Mouse (Mus musculus) CD4-positive helper T cell, adult 2 months (primary cell): ENCODE data around the gene Tbc1d25.

Experiments
- DNase-seq: peaks from one replicate; pipeline ENCODE4 v3.0.0-alpha.2; 2012; ENCODE audit warnings: low read depth, missing footprints, low spot score

Tbc1d25 gene

GRCm38 (mm10) chrX:8175504-8176385 lies at the start of gene Tbc1d25:
Tbc1d25 (minus strand) TSS chrX:8176181.
- peak; percentile 91 for DNase-seq

- DNase-seq, result no peak
These were observed 47.5 kb upstream of the Tbc1d25 start for GRCm38 (mm10) chrX:8223473-8223872.

GRCm38 (mm10) chrX:8222678-8223421 lies 46.9 kb upstream of the Tbc1d25 start:
- DNase-seq, result no peak

- no peak for DNase-seq
These were observed 46.3 kb upstream of the Tbc1d25 start for GRCm38 (mm10) chrX:8222296-8222677.

GRCm38 (mm10) chrX:8219651-8220050 lies 43.7 kb upstream of the Tbc1d25 start:
- DNase-seq, result no peak

GRCm38 (mm10) chrX:8218114-8218513 lies 42.1 kb upstream of the Tbc1d25 start:
- DNase-seq, result no peak

DNA sequence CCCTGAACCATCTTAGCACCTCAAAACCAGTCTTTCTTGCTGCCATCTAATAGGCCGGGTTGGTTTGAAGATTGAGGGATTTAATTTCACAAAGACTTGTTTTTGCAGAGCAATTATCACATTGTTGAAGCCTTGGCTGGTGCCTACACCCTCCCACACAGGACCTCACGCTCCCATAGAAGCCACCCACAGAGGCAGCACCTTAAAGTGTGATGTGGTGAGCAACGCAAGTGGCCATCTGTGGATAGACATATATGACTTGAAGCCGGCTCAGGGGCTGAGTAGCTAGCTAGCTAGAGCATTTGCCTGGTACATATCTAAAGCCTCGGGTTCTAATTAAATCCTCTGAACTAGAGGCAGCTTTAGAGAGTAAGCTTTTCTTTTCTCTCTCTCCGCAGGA lies 41.4 kb upstream of the Tbc1d25 start:
- no peak for DNase-seq

- DNase-seq, result no peak
These were observed 35.7 kb upstream of the Tbc1d25 start for GRCm38 (mm10) chrX:8211490-8212207.

DNA sequence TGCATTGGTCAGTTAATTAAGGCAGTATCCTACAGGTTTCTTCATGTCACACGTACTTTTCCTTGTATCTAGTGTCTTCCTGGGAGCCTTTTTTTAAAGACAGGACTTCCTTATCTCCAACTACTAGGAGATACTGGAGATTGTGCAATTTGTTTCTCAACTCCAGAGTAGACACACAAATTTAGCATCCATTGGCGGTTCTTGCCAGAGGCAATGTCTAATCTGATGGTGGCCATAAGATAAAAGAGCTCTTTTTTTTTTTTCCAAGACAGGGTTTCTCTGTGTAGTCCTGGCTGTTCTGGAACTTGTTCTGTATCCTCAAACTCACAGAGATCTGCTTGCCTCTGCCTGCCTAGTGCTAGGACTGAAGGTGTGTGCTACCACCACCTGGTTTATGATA lies 33.7 kb upstream of the Tbc1d25 start:
- DNase-seq, result no peak

DNA sequence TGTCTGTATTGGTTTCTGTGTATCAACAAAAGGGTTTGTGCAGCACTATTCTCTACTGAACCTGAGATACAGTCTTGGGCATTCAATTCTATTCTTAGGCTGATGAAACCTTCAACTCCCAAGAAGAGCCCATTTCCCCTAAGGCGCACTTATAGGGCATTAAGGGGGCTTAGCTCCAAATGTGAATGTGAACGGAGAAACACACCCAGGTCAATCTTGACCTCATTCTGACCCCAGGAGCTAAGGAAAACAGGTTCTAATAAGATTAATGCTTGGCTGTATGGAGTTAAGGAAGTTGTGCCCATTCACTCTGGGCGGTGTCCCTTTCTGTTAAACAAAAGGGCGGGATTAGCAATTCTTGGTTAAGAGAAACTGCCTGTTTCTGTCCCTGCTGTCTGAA lies 31.2 kb upstream of the Tbc1d25 start:
- DNase-seq, result no peak

DNA sequence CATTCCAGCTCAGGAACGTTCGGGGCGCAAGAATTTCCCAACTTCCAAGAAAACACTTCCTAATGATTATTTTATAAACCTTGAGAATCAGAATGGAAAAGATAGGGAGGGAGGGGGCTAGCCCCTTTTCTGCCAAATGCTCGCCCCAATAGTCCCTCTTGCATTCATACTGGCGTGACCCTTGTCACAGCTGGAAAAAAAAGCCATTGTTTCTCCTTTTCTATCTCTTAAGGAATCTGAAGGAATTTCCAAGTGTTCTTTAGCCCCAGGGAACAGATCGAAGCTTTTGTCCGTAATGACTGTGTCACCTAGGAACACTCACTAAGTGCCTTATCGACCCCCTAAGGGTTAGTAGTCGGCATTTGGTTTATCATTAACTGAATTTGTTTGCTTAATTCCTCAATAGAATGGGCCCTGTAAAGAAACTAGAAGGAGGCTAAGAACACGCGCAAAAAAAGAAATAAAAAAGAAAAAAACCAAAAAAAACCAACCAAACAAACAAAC lies 30.8 kb upstream of the Tbc1d25 start:
- no peak for DNase-seq

DNA sequence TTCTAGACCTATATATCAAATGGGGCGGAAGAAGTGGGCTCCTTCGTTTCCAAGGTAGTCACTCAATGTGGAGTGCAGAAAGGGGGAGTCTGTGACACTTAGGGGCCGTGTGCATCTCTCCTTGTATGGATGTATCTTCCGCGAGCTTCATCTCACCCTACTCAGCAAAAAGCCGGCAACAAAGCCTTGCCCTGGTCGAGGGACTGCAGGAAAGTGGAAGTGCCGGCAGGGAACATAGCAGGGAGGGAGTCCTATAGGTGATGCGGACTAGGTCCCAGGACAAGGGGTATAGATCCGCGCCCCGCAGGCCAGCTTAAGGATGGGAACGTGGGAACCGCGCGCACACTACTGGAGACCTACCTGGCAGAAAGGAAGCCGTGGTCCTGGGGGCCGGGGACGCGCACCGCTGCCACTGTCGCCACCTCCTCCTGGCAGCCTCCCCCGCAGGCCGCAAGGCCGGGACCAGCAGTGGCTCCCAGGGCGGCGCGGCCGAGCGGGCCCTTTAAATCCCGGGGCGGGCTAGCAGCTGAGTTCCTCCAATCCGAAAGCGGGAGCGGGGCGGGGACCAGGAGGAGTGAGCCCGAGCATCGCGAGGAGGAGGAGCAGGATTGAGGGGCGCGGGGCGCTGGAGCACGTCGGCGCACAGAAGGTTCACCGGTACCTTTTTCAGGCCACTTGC lies 30.2 kb upstream of the Tbc1d25 start, which contains the start of gene Porcn:
Gene Porcn (minus strand): TSS at position 511 of the 679 bp plus-strand sequence.
- peak; percentile 4 for DNase-seq

GRCm38 (mm10) chrX:8205551-8205950 lies 29.6 kb upstream of the Tbc1d25 start:
- no peak for DNase-seq

GRCm38 (mm10) chrX:8205088-8205487 lies 29.1 kb upstream of the Tbc1d25 start:
- DNase-seq, result no peak

DNA sequence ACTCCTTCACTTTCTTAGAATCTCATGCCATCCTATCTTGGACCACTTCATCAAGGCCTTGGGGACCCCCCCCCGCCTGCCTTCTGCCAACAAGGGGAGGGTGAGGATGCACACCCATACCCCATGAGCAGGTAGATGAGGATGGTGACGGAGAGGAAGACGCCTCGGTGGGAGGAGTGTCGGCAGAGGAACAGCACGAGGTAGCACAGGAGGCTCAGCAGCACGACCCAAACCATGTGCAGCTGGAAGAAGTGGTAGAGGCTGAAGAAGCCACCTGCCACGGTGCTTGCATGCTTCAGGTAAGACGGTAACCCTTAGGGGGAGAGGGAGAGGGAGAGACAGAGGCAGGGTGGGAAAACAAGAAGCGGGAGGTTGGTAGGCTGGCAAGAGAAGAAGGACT lies 28.1 kb upstream of the Tbc1d25 start:
- no peak for DNase-seq

GRCm38 (mm10) chrX:8203105-8203504 lies 27.1 kb upstream of the Tbc1d25 start:
- DNase-seq, result no peak

DNA sequence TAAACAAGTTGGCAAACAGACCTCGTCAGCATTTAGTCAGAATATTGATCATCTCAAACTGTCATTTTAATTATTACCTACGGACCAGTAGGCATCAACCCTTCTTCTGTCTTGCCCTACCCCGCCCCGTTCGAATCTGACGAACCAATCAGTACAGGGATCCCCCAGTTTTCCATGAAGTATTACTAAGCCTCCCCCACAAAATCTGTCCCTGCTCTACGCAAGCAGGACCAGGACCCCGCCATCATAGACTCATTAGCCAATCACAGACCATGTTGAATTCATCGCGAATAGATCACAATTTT lies 17.4 kb upstream of the Tbc1d25 start, which contains the start of gene Ebp:
Gene Ebp (minus strand): TSS at position 94 of the 305 bp plus-strand sequence.
- peak; percentile 44 for DNase-seq

DNA sequence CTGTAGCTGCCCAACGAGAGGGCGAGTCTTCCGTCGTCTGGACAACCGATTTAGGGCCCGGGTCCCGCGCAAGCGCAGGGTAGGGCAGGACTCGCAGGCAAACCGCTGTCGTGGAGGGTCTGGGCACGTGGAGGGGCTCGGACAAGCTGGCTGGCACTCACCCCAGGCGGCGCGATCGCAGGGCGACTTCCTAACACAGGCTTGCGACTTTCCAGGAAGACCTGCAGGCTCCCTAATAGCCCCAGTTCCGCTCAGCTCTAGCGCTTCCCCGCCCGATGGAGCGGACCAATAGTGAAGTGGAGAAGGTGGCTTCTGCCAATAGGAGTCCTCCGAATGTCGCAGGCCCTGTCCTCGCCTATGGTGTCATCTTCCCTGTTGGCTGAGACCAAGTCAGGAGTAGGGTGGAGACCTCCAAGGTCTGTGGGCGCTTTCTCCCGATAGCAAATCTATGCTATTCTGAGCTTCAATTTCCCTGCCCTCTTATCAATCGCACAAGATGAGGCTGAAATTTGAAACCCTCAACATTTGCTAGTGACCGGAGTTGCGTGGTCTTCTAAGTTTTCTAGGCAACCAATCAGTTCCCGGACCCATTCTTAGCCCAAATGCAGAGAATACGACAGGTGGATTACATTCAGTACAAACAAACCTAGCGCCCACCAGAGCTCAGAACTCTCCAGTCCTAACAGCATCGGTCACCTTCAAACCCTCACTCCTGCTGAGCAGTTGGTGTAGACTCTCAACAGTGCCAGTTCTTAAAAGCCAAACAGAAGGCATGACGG lies 16.8 kb upstream of the Tbc1d25 start:
- DNase-seq, result peak; percentile 85

DNA sequence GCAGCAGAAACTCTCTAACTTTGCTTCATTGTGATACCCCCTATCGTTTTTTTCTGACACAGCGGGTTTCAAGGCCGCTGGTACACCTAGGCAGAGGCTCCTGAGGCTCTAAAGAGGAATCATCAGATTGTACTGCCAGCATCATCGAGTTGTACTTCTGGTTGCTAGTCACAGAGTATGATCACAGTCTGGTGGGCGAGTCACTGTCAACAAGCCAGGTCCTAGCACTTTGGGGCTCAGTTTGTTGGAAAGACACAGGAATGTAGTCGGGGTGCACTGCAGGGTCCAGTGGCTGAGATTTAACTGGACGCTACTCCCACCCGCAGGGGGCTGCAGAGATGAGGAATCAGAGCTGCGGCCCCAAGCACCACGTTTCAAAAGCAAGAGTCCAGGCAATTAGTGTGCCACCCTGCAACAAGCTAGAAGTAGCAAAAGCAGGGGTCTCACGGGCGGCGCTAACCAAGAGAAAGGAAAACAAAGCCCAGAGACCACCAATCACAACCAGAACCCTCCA lies 16.2 kb upstream of the Tbc1d25 start:
- DNase-seq, result no peak

DNA sequence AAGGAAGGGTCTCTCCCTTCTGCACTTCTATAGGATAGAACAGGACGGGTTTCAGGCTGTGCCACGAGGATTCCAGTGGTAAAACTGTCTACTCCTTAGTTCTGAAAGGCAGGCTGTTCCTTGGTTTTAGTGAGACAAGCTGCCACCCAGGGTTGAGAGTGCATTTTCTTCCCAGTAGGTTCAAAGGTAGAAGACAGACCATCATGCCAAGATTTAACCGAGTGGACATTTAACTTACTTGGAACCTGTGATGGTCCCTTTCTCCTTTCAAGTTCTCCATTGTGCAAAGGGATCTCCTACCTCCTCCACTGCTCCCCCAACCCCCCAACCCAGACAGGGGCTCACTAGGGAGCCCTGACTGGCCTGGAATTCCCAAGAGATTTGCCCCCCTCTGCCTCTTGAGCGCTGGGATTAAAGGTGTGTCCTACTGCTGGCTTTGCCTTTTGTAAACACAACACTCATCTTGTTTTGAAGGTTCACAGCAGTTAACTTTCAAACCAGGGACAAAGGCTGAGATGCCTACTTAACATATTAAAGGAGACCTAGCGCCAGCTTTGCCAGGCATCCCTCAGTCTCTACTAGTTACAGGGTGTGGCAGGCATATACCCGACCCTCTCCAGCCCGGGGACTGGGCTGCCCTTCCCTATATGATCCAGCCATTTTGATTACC lies 7.0 kb upstream of the Tbc1d25 start:
- no peak for DNase-seq
